Mouse (Mus musculus) frontal cortex, postnatal 10 days (tissue): Measurements from ENCODE around the gene Shkbp1.

Experiments
- DNase-seq, 2 experiments: peaks; one replicate each; pipeline ENCODE4 v3.0.0; 2022; ENCODE audit warnings: low spot score in 2 of 2, mixed read lengths in 1 of 2

Gene Shkbp1

DNA sequence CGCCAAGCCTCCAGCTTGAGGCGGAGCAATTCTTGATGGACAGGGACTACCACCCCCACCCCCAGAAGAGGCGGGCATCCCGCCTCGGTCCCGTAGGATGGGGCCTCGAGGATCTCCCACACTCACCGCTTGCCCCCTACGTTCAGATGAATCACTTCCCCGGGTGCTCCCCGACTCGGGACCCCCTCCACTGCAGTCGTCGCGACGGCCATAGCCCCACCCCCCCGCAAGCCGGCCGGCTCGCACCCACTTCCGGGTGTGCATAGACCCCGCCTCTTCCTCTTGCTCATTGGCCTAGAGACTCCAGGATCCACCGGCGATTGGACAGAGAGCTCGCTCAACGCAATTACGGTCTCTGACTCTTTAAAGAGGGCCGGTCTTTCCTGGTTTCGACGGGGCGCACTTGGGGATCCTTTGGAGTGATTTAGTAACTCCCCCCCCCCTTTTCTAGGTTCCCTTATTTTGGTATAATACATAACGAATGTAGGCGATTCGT is at the start of gene Shkbp1:
Shkbp1 (minus strand) TSS at position 275 of the 496 bp plus-strand sequence.
- DNase-seq, result peak; percentile 76 to 84

DNA sequence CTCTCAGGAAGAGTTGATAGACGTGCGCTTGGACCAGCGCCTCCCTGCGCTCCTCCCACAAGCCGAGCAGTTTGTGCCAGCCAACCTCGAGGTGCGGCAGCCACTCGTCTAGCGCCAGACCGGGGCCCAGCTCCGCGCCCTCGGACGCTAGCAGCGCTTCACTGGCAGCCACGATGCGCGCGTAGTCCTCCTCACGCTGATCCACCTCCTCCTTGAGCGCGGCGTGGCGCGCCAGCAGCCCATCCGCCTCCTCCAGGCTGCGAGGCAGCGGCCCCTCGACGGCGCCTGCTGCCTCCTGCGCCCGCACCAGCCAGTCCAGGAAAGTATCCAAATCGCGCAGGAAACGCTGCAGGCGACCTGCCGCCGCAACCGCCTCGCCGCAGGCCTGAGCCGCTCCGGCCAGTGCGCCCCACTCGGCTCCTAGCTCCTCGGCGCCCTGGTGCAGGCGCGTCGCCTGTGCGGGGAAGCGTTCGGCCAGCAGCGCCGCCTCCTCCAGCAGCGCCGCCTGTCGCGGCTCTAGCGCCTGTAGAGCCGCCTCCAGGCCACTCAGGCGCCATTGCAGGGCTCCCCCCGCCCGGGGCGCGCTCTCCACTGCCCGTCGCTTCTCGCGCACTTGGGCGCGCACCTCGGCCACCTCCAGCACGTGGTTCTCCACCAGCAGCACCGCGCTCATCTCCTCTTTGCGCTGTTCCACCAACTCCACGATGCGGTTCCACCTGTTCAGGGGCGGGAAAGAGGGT is 48.6 kb upstream of the Shkbp1 start:
- DNase-seq, result no peak

DNA sequence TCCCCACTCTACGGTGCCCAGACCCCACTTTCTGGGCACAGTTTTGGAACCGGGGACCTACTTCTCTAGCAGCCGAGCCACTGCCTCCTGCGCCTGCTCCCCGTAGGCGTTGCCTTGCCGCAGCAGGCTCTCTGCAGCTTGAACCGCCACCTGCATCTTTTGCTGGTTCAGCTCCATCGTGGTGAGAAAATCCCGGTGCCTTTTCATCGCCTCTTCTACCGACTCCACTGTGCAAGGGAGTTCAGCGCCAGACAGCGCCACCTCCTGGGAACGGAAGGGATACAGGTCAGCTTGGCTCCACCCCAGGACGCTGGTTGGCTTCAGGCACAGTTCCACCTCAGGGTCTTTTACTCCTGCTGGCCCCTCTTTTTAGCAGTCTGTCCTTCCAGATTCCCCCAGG is 46.9 kb upstream of the Shkbp1 start:
- peak in 1 of 2 experiments; percentile 56 for DNase-seq

DNA sequence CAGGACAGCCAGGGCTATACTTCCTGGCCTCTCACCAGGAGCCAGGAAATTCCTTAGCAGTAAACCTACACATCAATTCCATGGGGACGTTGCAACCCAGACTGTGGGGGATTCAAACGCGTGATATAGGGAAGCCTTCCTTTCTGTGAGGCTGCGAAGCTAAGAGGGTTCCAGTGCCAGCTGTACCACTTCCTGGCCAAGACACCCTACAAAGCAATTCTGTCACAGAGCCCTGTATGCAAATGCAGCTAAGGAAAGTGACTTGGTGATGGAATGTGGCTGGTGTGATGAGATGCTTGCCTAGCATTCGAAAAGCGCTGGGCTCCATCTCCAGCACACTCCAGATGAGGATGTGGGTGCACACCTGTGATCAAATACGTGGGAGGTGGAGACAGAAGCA is 44.7 kb upstream of the Shkbp1 start:
- no peak for DNase-seq

DNA sequence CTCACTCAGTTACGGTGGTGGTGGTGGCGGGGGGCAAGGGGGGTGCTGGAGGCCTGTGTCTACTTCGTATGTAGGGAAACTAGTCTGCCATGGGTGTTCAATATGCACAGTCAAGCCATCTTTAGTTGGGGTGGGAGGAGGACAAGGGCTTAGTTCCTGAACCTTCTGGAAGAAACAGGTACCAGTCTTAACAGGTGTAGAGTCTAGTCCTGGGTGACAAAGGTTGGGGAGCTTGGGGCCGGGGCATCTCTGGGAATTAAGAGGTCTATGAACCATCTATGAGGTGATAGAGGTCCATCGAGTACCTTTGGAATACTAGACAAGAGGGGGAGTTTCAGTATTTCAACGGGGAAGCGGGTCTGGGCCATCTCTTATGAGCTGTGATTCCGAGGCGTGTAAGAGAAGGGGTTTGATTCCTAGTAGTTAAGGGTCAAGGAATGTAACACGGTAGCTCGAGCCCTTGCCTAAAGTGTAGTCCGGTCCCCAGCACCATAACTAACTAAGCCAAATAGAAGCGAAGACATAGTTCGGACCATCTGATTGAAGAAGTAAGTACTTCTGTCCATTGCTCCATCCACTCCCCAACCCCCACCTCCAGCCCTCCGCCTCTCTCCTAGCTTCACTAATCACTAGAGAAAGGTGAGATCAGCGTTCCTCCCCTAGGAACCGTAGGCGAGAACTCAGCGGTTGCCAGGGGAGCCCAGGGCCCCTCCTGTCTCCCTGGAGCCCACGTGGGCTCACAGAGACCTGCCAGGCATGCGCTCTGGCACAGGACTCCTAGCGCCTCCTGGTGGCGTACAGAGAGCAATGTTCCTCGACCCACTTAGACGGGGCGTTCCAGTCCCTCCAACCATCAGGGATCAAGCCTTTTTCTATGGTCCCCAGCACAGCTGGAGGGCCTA is 41.5 kb upstream of the Shkbp1 start:
- DNase-seq, result peak in 1 of 2 experiments; percentile 68

DNA sequence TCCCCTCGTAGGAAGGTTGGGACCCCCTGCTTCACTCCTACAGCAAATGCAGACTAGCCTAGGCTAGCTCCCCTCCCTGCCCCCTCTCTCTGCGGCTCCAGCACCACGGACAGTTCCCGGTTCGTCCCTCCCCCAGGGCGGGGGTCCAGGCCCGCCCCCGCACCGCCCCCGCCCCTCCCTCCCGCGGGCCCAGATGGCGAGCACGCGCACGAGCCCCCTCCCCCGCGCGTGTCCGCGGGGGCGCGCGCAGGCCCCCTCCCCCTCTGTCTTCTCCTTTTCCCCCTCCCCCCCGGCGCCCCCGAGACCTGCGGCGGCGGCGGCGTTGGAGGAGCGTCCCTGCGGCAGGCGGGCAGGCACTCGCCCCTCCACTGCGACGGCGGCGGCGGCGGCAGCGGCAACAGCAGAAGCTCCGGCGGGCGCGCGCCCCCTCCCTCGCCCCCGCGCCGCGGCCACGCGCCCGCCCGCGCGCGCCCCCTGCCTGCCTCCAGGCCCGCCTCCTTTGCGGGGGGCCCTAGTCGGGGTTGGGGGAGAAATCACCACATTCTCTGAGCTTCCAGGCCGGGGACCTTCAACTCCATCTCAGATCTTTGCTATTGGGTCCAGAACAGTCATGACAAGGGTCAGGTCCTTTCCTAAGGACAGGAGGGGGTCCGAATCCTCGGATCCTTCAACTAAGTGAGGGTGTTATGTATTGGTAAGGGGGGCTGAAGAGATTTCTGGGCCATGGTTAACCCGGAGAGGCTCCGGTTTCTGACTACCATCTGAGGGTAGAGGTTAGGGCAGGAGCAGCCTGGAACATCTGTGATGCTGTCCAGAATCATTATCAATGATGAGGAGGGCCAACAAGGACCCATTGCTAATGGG is 40.6 kb upstream of the Shkbp1 start:
- DNase-seq, result peak in 1 of 2 experiments; percentile 57

DNA sequence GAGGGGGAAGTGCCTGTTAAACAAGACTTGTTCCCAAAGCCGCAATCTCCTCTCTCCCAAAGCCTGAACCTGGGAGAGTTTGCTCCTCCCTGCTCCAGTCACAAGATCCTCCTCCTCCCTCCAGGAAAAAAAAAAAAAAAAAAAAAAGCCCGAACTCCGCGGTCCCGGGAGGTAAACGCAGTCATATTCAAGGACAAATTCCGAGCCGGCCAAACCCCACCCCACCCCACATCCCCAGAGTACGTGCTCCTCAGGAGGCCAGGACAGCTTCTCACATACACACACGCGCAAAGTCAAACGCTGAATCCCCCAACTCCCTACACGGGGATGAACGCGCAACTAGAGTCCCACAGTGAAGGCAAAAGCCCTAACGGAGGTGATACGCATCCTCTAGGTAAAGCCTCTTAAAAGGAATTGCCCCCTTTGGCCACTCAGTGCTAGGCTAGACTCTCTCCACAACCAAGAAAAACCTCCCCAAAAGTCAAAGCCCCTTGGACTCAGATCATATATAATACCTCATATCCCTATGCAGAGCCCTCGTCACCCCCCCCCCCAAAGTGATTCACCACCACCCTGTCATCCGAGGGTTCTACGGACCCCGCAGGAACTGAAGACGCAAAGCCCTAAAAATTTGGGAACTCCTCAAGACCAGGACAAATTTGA is 39.8 kb upstream of the Shkbp1 start:
- no peak for DNase-seq

DNA sequence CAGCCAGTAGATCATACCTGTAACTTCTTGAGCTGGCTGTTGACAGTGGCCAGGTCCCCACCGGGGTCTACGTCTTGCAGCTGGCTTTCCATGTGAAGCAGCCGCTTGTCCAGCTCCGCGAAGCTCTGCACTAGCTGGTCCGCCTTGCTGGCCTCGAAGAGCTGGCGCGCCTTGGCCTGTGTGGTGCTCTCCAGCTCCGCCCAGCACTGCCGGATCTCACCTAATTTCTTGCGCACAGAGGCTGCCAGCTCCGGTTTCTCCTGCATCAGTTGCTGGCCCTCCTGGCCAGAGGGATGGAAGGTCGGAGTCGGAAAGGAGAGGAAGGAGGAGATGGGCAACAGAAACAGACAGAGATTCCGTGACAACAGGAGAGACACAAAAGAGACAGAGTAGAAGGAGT is 35.6 kb upstream of the Shkbp1 start:
- DNase-seq, result no peak

DNA sequence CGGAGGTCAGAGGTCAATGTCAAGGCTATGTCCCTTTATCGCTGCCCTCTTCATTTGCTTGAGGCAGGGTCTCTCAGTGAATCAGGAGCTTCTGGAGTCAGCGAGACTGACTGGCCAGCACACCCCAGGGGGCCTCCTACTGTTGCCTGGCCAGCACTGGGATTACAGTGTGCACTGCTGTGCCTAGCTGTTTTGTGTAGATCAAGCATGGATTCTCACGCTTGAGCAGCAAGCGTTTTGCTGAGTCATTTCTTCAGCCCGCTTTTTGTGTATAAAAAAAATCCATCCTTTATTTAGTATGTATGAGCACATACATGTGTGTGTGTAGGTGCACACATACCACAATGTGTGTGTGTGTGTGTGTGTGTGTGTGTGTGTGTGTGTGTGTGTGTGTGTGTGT is 33.4 kb upstream of the Shkbp1 start:
- DNase-seq, result no peak

DNA sequence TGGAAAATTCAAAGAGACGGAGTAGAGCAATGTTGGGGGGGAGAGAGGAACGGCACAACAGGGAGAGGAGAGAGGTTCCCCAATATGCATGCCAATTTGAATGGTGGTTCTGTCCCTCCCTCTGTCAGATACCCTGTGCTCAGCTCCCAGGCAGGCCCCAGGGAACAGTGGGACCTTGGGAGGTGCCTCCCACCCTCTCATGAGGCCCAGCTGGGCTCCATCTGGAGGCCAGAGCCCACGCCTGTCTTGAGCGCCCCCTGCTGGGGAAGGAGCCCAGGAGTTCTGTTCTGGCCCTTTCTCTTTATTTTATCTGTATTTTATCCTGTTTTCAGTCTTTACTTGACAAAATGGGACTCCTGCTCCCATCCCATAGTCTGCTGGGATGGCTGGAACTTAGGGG is 28.9 kb upstream of the Shkbp1 start:
- no peak for DNase-seq

DNA sequence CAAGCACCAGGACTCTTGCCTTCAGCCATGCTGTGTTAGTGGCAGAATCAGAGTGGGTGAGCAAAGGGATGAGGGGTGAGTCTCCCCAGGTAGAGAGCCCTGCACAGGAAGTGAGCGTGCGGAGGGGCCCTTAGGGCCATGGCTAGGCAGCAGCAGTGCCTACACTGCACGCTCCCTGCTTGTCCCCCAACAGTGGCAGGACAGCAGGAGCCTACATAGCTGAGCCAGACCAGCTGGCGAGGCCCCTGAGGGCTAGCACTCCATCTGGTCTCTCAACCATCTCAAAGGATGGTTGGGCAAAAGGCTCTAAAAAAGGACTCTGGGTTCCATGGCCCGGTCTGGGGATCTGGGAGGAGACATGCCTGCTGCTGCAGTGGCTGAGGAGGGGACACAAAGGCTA is 28.3 kb upstream of the Shkbp1 start:
- no peak for DNase-seq

DNA sequence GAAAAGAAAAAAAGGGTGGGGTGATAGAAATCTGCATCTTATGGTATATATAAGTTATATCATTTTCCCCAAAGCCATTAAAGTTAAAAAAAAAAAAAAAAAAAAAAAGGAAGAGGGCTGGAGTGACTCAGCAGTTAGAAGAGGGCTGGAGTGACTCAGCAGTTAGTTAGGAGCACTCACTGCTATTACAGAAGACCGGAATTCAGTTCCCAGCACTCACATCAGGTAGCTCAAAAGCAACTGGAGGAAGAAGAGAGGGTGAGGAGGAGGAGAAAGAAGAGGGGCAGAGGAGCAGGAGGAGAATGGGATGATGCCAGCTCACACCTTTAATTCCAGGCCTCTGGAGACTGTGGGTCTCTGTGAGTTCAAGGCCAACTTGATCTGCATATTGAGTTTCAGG is 27.4 kb upstream of the Shkbp1 start:
- DNase-seq, result no peak

DNA sequence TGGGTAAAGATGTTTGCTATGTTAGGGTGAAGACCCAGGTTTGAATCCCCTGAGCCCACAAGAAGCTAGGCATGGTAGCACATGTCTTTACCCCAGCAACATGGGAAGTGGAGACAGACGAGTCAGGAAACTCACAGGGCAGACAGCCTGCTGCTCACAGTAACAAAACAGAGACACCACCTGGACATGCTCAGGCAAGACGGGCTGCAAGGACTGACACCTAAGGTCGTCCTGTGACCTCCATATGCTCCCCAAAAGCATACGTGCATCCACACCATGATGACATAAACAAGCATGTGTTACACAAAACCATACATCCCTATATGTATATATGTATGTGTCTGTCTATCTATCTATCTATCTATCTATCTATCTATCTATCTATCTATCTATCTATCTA is 25.7 kb upstream of the Shkbp1 start:
- no peak for DNase-seq

DNA sequence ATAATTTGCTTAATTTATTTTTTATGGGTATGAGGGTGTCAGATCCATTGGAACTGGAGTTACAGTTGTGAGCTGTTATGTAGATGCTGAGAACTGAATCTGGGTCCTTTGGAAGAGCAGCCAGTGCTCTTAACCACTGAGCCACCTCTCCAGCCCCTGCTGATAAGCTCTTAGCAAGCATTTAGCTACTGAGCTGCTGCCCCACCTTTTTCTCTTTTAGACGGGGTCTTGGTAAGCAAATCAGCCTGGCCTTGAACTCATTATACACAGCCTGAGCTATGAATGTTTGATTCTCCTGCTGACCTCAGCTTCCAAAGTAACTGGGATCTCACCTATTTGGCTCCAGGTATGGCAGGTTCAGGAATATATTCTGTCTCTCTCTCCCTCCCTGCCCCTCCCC is 25.2 kb upstream of the Shkbp1 start:
- DNase-seq, result no peak

DNA sequence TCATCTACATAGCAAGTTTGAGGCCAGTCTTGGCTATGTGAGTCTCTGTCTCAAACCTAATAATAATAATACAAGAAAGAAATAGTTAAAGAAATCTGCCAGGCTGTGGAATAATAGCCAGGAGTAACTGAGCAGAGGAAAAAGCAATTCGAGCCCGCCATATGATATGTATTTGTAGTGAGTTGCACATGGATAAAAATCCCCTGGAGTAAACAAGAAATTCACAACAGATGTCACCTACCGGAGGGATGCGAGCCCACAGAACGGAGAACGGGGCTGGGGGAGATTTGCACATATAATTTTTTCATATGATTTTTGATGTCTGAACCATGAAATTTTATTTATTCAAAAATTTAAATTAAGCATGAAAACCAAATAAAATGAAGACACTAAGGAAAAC is 24.0 kb upstream of the Shkbp1 start:
- no peak for DNase-seq

DNA sequence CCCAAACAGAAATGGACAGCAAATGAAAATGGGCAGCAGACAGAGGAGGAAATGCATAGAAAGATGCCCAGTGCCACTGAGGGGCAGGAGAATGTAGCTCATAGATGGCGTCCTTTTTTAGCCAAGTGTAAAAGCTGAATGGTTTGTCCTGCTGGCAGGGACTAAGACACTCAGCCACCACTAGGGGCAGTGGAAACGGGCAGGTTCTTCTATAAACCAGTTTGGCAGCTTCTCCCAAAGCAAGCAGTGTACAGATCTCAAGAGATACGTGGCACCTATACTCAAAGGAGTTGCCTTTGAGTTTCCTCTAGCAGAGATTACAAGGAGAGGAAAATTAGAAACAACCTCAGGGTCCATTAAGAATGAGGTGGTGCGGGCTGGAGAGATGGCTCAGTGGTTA is 22.6 kb upstream of the Shkbp1 start:
- no peak for DNase-seq

DNA sequence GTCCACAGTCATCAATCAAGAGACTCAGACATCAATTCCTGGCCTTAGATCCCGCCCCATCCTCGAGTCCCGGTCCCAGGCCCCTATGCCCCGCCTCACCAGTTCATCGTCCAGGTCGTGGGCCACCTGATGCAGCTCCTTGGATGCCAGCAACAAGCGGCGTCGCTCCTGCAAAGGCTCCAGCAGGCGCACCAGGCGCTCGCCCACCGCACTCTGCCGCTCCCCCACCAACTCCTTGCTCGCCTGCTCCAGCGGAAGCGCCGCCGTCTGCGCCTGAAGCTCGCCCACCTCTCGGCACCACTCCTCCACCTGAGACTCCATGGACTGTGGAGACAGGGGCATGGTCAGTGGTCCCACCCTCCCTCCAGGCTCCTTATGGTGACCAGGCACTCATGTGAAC is 19.5 kb upstream of the Shkbp1 start:
- DNase-seq, result no peak

DNA sequence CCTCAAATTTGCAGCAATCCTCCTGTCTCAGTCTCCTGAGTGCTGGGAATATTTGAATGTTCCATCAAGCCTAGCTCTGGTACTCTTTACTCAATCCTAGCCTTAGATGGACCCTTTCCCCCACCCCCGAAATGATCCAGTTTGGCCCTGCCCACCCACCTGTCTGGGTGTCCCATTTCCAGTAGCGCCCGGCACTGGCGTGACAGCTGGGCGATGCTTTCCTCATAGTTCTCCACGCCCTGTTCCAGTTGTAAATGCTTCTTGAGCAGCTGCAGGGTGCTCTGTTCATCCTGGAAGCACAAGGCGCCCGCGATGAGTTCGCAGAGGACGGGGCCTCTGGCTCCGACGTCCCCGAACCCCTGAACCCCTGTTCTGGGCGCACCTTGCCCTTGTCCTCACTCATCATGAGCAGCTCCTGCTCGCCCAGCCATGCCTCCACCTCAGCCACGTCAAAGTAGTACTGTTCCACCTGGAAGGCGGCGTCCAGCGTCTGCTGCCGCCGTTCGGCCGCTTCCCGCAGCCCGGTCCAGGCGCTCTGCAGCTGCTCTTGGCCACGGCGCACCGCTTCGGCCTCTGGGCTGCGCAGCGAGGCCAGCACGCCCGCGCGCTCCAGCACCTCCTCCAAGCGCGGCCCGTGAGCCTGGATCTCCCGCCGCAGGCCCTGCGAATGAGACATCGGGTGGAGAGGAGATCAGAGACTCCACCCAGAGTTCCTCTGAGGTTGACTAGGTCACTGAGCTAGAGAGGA is 16.1 kb upstream of the Shkbp1 start:
- DNase-seq, result no peak

DNA sequence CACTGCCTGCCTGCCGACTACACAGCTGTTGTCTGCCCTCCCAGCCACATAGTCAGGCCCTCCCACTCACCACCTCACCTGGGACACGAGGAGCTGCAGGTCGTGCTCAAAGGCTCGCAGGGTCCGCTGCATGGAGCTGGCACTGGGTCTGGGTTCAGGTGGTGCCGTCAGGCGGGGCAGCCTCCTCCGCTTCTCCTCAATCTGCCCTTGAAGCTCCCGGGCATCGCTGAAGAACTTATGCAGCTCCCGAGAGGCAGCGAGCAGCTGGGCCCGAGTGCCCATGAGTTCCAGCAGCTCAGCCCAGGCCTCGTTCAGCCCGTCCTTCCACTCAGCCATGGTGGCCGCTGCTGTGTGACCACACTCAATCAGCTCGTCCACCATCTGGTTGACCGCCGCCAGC is 13.3 kb upstream of the Shkbp1 start:
- DNase-seq, result no peak

DNA sequence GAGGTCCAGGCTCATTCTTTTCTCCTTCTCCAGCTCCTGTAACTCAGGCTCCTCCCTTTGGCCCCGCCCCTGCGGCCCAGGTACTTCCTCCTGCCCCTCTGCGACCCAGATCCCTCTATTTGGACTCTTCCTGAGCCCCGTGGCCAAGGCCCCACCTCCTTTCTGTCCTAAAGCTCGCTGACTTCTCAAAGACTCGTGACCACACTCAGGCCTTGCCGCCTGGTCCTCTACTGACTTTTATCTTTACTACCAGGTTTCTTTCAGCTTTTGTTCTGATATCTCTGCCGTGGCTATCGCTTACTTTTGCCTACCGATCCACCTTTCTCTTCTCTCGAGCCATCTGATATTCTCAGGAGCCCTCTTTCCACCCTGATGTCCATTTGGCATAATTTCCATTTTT is 12.2 kb upstream of the Shkbp1 start:
- no peak for DNase-seq
